Mouse (Mus musculus) C2C12 (cell line): ENCODE results near the gene Aatf. TPM values are rescaled to one million over a fixed set of nuclear protein-coding genes. Genes with fewer than 3 reads are reported as not detected.

ENCODE experiments used
- H3K27me3 ChIP-seq: one replicate; pipeline ENCODE4 v1.6.1; 2011; ENCODE audit not compliant: control insufficient read depth, insufficient read depth, insufficient read length
- H3K36me3 ChIP-seq: one replicate; pipeline ENCODE4 v1.6.1; 2011; ENCODE audit not compliant: control insufficient read depth, insufficient read depth
- H3K4me3 ChIP-seq: one replicate; pipeline ENCODE4 v1.5.1; 2011; ENCODE audit warnings: mild to moderate bottlenecking, control low read depth; ENCODE audit not compliant: poor library complexity, insufficient read depth, severe bottlenecking
- H3K79me2 ChIP-seq: one replicate; pipeline ENCODE4 v1.6.1; 2011; ENCODE audit not compliant: control insufficient read depth, insufficient read depth
- H3K79me3 ChIP-seq: one replicate; pipeline ENCODE4 v1.6.1; 2011; ENCODE audit warnings: low read depth, control low read depth
- H3ac ChIP-seq: one replicate; pipeline ENCODE3; 2011; ENCODE audit warnings: low read depth; ENCODE audit not compliant: control insufficient read depth, insufficient read length
- FOSL1 ChIP-seq: IDR thresholded peaks from one replicate; pipeline ENCODE4 v1.8.0; 2011; ENCODE audit warnings: mild to moderate bottlenecking, low read length; ENCODE audit not compliant: poor library complexity, insufficient read depth, severe bottlenecking
- MYOD1 ChIP-seq: IDR thresholded peaks from one replicate; pipeline ENCODE4 v1.6.1; 2011; ENCODE audit warnings: low read depth; ENCODE audit not compliant: control insufficient read depth, insufficient read length
- MYOG ChIP-seq: IDR thresholded peaks from one replicate; pipeline ENCODE4 v1.6.1; 2011; ENCODE audit not compliant: control insufficient read depth, insufficient read length; ENCODE audit errors: extremely low read depth
- polyA plus RNA-seq: library from polyadenylated mRNA; unstranded; fragments of >200 nt; fragmentation: generic; extraction: Trizol; gene quantifications from one replicate; pipeline ENCODE4 v1.2.1, GENCODE M21; 2012; ENCODE audit warnings: missing spikeins

Gene Aatf
- polyA plus RNA-seq, 1 experiment: 38.6 TPM

GRCm38 (mm10) chr11:84373122-84373521 lies 140.2 kb downstream of the Aatf start:
- Histone ChIP-seq H3ac (no peak overlapping the region), H3K4me3 (no peak overlapping the region), H3K27me3 (no peaks in the 10 kb centered on the region), H3K79me3 (no peaks in the 10 kb centered on the region), H3K79me2 (no peaks in the 10 kb centered on the region), H3K36me3 (peaks cover 34% of the 10 kb centered on the region)
- TF ChIP-seq FOSL1: no peak
- no peak for TF ChIP-seq MYOG
- peak; percentile 9 for TF ChIP-seq MYOD1

Other genes starting within 250 kb of the Aatf start
- gene Lhx1, start 12.0 kb upstream of the Aatf start, polyA plus RNA-seq: not detected